Mouse (Mus musculus): ENCODE measurements around the gene 4930535I16Rik. TPM values are rescaled to one million over a fixed set of nuclear protein-coding genes. Genes with fewer than 3 reads are reported as not detected.
"Not testable (repeated sequence)": the region's sequence is repeated elsewhere in the genome, so short reads cannot be mapped to it uniquely, and the experiment has no call there.

4930535I16Rik gene
- polyA plus RNA-seq, 1 experiment: 0.26 TPM

DNA sequence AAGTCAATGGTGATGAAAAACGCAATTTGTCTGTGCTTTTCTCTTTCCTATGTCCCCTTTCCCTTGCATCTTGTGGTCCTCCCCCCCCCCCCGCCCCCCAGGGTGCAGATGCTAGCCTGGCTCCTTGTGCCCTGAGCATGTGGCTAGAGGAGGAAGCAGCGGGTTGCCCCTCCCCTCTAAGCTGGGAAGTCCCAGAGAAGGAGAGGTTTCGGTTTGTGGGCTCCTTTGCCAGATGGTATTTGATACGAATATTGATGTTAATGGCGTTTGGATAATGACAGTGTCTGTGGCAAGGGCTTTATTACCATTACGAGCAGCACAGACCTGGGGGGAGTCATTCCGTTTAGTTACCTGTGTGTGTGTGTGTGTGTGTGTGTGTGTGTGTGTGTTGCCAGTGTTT is 34.2 kb upstream of the 4930535I16Rik start:
- peak; percentile 9 for DNase-seq
- H3K27me3 ChIP-seq (ENCODE audit: control insufficient read depth, insufficient read depth, low read length): 0 out of 2 replicates have a peak, but pooled peaks cover 2% of the 10 kb centered on the region
- no peaks in the 10 kb centered on the region for H3K36me3 ChIP-seq (ENCODE audit: control insufficient read depth, insufficient read depth, low read length)
- no peak overlapping the region for H3K27ac ChIP-seq (ENCODE audit: control insufficient read depth, insufficient read depth, low read length)
- H3K4me1 ChIP-seq (replicated peaks; ENCODE audit: control insufficient read depth, insufficient read depth, low read length): no peaks in the 10 kb centered on the region; the same call in 1 of the 2 replicates
- no peak for TF ChIP-seq POLR2A (IDR thresholded peaks at IDR 0.05; ENCODE audit: control insufficient read depth, extremely low read depth, insufficient read depth, low read length, poor library complexity)
- no peak for TF ChIP-seq CTCF (IDR thresholded peaks at IDR 0.05; ENCODE audit: borderline replicate concordance, control insufficient read depth, extremely low read depth, insufficient read depth, low read length, poor library complexity)
- WGBS: 2% methylated on average over 7 of the region's 8 CpGs
- H3K4me3 ChIP-seq (ENCODE audit: control insufficient read depth, insufficient read depth, low read length): no peak overlapping the region

DNA sequence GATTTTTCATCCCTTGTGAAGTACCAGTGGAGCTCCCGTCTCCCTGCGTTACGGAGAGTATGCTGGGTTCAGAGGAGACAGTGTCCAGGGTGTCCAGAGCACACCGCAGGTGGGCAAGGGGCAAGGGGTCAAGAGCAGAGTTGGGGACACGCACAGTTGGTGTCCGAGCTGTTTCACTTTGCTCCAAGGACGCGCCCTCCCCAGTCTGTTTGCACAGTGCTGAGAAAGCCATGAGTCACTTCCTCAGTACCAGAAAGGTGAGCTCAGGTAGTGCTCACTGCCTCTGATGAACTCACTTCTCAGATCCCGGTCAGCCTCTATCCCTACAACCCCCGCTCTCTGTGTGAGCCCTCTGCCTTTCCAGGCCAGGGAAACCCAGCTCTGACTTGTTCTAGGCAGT is 31.8 kb upstream of the 4930535I16Rik start:
- H3K36me3 ChIP-seq (ENCODE audit: control insufficient read depth, insufficient read depth, low read length): no peaks in the 10 kb centered on the region
- DNase-seq: no peak
- H3K27ac ChIP-seq (ENCODE audit: control insufficient read depth, insufficient read depth, low read length): no peak overlapping the region
- no peaks in the 10 kb centered on the region; the same call in 1 of the 2 replicates for H3K4me1 ChIP-seq (replicated peaks; ENCODE audit: control insufficient read depth, insufficient read depth, low read length)
- H3K4me3 ChIP-seq (ENCODE audit: control insufficient read depth, insufficient read depth, low read length): no peak overlapping the region
- 93% methylated on average over 10 of the region's 10 CpGs for WGBS
- H3K27me3 ChIP-seq (ENCODE audit: control insufficient read depth, insufficient read depth, low read length): no peaks in the 10 kb centered on the region
- TF ChIP-seq POLR2A (IDR thresholded peaks at IDR 0.05; ENCODE audit: control insufficient read depth, extremely low read depth, insufficient read depth, low read length, poor library complexity) (no peak), CTCF (IDR thresholded peaks at IDR 0.05; ENCODE audit: borderline replicate concordance, control insufficient read depth, extremely low read depth, insufficient read depth, low read length, poor library complexity) (no peak)

GRCm38 (mm10) chr4:123948901-123949300 is 31.1 kb upstream of the 4930535I16Rik start:
- no peaks in the 10 kb centered on the region for H3K27me3 ChIP-seq (ENCODE audit: control insufficient read depth, insufficient read depth, low read length)
- no peak for DNase-seq
- no peaks in the 10 kb centered on the region; the same call in 1 of the 2 replicates for H3K4me1 ChIP-seq (replicated peaks; ENCODE audit: control insufficient read depth, insufficient read depth, low read length)
- no peak overlapping the region for H3K27ac ChIP-seq (ENCODE audit: control insufficient read depth, insufficient read depth, low read length)
- no peaks in the 10 kb centered on the region for H3K36me3 ChIP-seq (ENCODE audit: control insufficient read depth, insufficient read depth, low read length)
- TF ChIP-seq POLR2A (IDR thresholded peaks at IDR 0.05; ENCODE audit: control insufficient read depth, extremely low read depth, insufficient read depth, low read length, poor library complexity): no peak
- TF ChIP-seq CTCF (IDR thresholded peaks at IDR 0.05; ENCODE audit: borderline replicate concordance, control insufficient read depth, extremely low read depth, insufficient read depth, low read length, poor library complexity): no peak
- 97% methylated on average over 6 of the region's 6 CpGs for WGBS
- no peak overlapping the region for H3K4me3 ChIP-seq (ENCODE audit: control insufficient read depth, insufficient read depth, low read length)

GRCm38 (mm10) chr4:123947149-123947548 is 29.3 kb upstream of the 4930535I16Rik start:
- TF ChIP-seq POLR2A (IDR thresholded peaks at IDR 0.05; ENCODE audit: control insufficient read depth, extremely low read depth, insufficient read depth, low read length, poor library complexity): no peak
- TF ChIP-seq CTCF (IDR thresholded peaks at IDR 0.05; ENCODE audit: borderline replicate concordance, control insufficient read depth, extremely low read depth, insufficient read depth, low read length, poor library complexity): no peak
- no peak overlapping the region for H3K4me3 ChIP-seq (ENCODE audit: control insufficient read depth, insufficient read depth, low read length)
- H3K4me1 ChIP-seq (replicated peaks; ENCODE audit: control insufficient read depth, insufficient read depth, low read length): no peaks in the 10 kb centered on the region; the same call in 1 of the 2 replicates
- WGBS: 92% methylated on average over 5 of the region's 5 CpGs
- H3K27ac ChIP-seq (ENCODE audit: control insufficient read depth, insufficient read depth, low read length): no peak overlapping the region
- no peaks in the 10 kb centered on the region for H3K27me3 ChIP-seq (ENCODE audit: control insufficient read depth, insufficient read depth, low read length)
- no peak for DNase-seq
- no peaks in the 10 kb centered on the region for H3K36me3 ChIP-seq (ENCODE audit: control insufficient read depth, insufficient read depth, low read length)

DNA sequence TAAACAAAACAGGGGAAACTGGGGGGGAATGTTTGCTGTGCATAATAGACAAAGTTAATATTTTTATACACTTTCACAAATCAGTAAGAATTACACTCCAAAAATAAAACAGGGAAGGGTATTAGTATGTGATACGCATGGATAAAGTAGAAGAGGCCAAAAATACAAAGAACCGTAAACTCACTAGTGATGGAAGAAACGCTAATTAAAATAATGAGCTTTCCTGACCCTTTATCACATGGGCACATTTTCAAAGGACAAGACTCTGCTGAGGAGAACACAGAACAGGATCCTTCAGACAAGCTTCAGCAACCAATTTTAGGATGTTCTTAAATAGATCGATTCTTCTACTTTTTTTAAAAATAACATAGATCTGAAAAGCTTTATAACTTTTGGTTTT is 28.9 kb upstream of the 4930535I16Rik start:
- no peaks in the 10 kb centered on the region for H3K36me3 ChIP-seq (ENCODE audit: control insufficient read depth, insufficient read depth, low read length)
- H3K4me1 ChIP-seq (replicated peaks; ENCODE audit: control insufficient read depth, insufficient read depth, low read length): no peaks in the 10 kb centered on the region
- H3K27me3 ChIP-seq (ENCODE audit: control insufficient read depth, insufficient read depth, low read length): no peaks in the 10 kb centered on the region
- H3K27ac ChIP-seq (ENCODE audit: control insufficient read depth, insufficient read depth, low read length): no peak overlapping the region
- no peak for DNase-seq
- H3K4me3 ChIP-seq (ENCODE audit: control insufficient read depth, insufficient read depth, low read length): no peak overlapping the region
- TF ChIP-seq POLR2A (IDR thresholded peaks at IDR 0.05; ENCODE audit: control insufficient read depth, extremely low read depth, insufficient read depth, low read length, poor library complexity) (no peak), CTCF (IDR thresholded peaks at IDR 0.05; ENCODE audit: borderline replicate concordance, control insufficient read depth, extremely low read depth, insufficient read depth, low read length, poor library complexity) (no peak)
- 98% methylated on average over 4 of the region's 4 CpGs for WGBS

DNA sequence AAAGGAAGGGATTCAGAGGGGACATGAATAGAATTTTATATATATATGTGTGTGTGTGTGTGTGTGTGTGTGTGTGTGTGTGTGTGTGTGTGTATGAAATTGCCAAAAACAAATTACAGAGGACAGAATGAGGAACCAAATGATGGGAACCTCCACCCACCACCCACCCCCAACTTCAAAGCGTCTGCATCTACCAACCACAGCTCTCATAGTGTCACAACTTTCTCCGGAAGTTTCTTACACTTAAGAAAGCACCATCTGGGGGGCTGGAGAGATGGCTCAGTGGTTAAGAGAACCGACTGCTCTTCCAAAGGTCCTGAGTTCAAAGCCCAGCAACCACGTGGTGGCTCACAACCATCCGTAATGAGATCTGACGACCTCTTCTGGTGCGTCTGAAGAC is 23.1 kb upstream of the 4930535I16Rik start:
- not testable (repeated sequence) for H3K27me3 ChIP-seq (ENCODE audit: control insufficient read depth, insufficient read depth, low read length); H3K4me1 ChIP-seq (replicated peaks; ENCODE audit: control insufficient read depth, insufficient read depth, low read length); H3K27ac ChIP-seq (ENCODE audit: control insufficient read depth, insufficient read depth, low read length); H3K4me3 ChIP-seq (ENCODE audit: control insufficient read depth, insufficient read depth, low read length)
- peaks cover 13% of the 10 kb centered on the region for H3K36me3 ChIP-seq (ENCODE audit: control insufficient read depth, insufficient read depth, low read length)
- WGBS: 5% methylated on average over 7 of the region's 7 CpGs
- DNase-seq: peak; percentile 30

- Histone ChIP-seq H3K36me3 (ENCODE audit: control insufficient read depth, insufficient read depth, low read length) (peaks cover 23% of the 10 kb centered on the region), H3K4me1 (replicated peaks; ENCODE audit: control insufficient read depth, insufficient read depth, low read length) (peaks cover 6% of the 10 kb centered on the region; the same call in 1 of the 2 replicates), H3K27ac (ENCODE audit: control insufficient read depth, insufficient read depth, low read length) (no peak overlapping the region), H3K4me3 (ENCODE audit: control insufficient read depth, insufficient read depth, low read length) (no peak overlapping the region), H3K27me3 (ENCODE audit: control insufficient read depth, insufficient read depth, low read length) (no peaks in the 10 kb centered on the region)
- 3% methylated on average over 4 of the region's 4 CpGs for WGBS
- no peak for TF ChIP-seq POLR2A (IDR thresholded peaks at IDR 0.05; ENCODE audit: control insufficient read depth, extremely low read depth, insufficient read depth, low read length, poor library complexity)
- no peak for TF ChIP-seq CTCF (IDR thresholded peaks at IDR 0.05; ENCODE audit: borderline replicate concordance, control insufficient read depth, extremely low read depth, insufficient read depth, low read length, poor library complexity)
- DNase-seq: peak; percentile 70
Observed at GRCm38 (mm10) chr4:123939838-123940237, 22.0 kb upstream of the 4930535I16Rik start.
